Mouse (Mus musculus): ENCODE data around the gene Mc3r.

- no peak for TF ChIP-seq CTCF (conservative IDR thresholded peaks at IDR 0.05; ENCODE audit: insufficient read depth, insufficient read length, low read depth, low read length)
- TF ChIP-seq POLR2A (IDR thresholded peaks at IDR 0.05; ENCODE audit: low read depth, low read length): no peak
Observed at GRCm38 (mm10) chr2:172298542-172298941, 50.2 kb downstream of the Mc3r start.

Measured in kidney, adult 2 months (tissue).